Comparison of ENCODE assay signal across 8 mouse cellular contexts in genomic region chr10:121476968-121477337, GRCm38 (mm10). TPM values are rescaled to one million over a fixed set of nuclear protein-coding genes. Genes with fewer than 3 reads are reported as not detected.
DNase-seq lines count a peak whose midpoint lies in the region; ATAC-seq and TF ChIP-seq lines count a peak whose summit lies in the region.

No protein-coding gene starts in this region.

- WGBS in spleen, adult 2 months, result 10% methylated on average over 8 of the region's 8 CpGs
- 9% methylated on average over 8 of the region's 8 CpGs for WGBS in liver, embryonic 12.5 days (ENCODE audit: insufficient replicate concordance)

- peaks cover 50% of the 10 kb centered on the region for H3K4me1 ChIP-seq in erythroblast, embryonic 14.5 days (ENCODE audit: control insufficient read depth)
- peaks cover 12% of the 10 kb centered on the region; the same call in 1 of the 2 replicates for H3K4me1 ChIP-seq in spleen, adult 2 months (ENCODE audit: control insufficient read depth, insufficient read depth, insufficient read length)
- peaks cover 54% of the 10 kb centered on the region for H3K4me1 ChIP-seq in liver, embryonic 12.5 days

- no peak for ATAC-seq in erythroblast, adult 5-6 weeks (replicated peaks; ENCODE audit: low FRiP score, poor library complexity, severe bottlenecking)
- no peak for ATAC-seq in liver, embryonic 12.5 days

- DNase-seq in spleen, adult 2 months (ENCODE audit: low read depth in 1 of 2, low spot score in 2 of 2), result no peak
- DNase-seq in spleen, postnatal 4 days (ENCODE audit: low spot score in 2 of 2), result no peak
- DNase-seq in adrenal gland, adult (ENCODE audit: inconsistent age in 2 of 2, low spot score in 1 of 2), result no peak
- no peak for DNase-seq in cerebellum, adult 8-10 months
- DNase-seq in c-Kit-positive CD71-positive TER-119-positive erythroid progenitor cells, embryonic 14.5 days (ENCODE audit: low spot score), result no peak

- TF ChIP-seq CTCF in spleen, adult 2 months (IDR thresholded peaks at IDR 0.05; ENCODE audit: extremely low read depth, insufficient read depth, insufficient read length, insufficient replicate concordance), result no peak

- H3K4me3 ChIP-seq in erythroblast, embryonic 14.5 days (replicated peaks), result peak overlapping the region; percentile 79
- peak overlapping the region; percentile 55; the same call in 1 of the 2 replicates for H3K4me3 ChIP-seq in spleen, adult 2 months (ENCODE audit: extremely low read depth, insufficient read depth, insufficient read length)
- peak overlapping the region; percentile 80 for H3K4me3 ChIP-seq in liver, embryonic 12.5 days

- peak overlapping the region; percentile 99 for H3K4me2 ChIP-seq in liver, embryonic 12.5 days

- H3K27ac ChIP-seq in spleen, adult 2 months (ENCODE audit: insufficient read depth, low read length), result peak overlapping the region; percentile 53; the same call in 1 of the 2 replicates
- H3K27ac ChIP-seq in liver, embryonic 12.5 days, result peak overlapping the region; percentile 87

- no peak for TF ChIP-seq POLR2A in spleen, adult 2 months (IDR thresholded peaks at IDR 0.05; ENCODE audit: low read depth, low read length)

- no peaks in the 10 kb centered on the region for H3K9me3 ChIP-seq in erythroblast, embryonic 14.5 days (ENCODE audit: control insufficient read depth, low read length)
- H3K9me3 ChIP-seq in liver, embryonic 12.5 days (replicated peaks), result no peaks in the 10 kb centered on the region

- no peaks in the 10 kb centered on the region for H3K36me3 ChIP-seq in erythroblast, embryonic 14.5 days (ENCODE audit: control insufficient read depth)
- H3K36me3 ChIP-seq in spleen, adult 2 months (ENCODE audit: control insufficient read depth, insufficient read depth, low read length), result no peaks in the 10 kb centered on the region
- H3K36me3 ChIP-seq in liver, embryonic 12.5 days, result no peaks in the 10 kb centered on the region

- peaks cover 23% of the 10 kb centered on the region for H3K27me3 ChIP-seq in erythroblast, embryonic 14.5 days (ENCODE audit: control insufficient read depth)
- no peaks in the 10 kb centered on the region for H3K27me3 ChIP-seq in spleen, adult 2 months (ENCODE audit: control insufficient read depth, insufficient read depth, low read length)
- H3K27me3 ChIP-seq in liver, embryonic 12.5 days (replicated peaks), result no peaks in the 10 kb centered on the region; the same call in 1 of the 2 replicates

- peak overlapping the region; percentile 79 for H3K9ac ChIP-seq in liver, embryonic 12.5 days

RNA-seq across cellular contexts. Expression of gene Rassf3, which starts 0.8 kb away (rescaled TPM):
- polyA plus RNA-seq in erythroblast, embryonic 14.5 days (2012), result 0.06 and 0.07 TPM in 2 replicates
- total RNA-seq in erythroblast, adult 5-6 weeks (2015; ENCODE audit: low replicate concordance), result 11.7 and 12.5 TPM in 2 replicates
- 7.8 and 12.7 TPM in 2 replicates for total RNA-seq in erythroblast, adult 5-6 weeks (2017; ENCODE audit: low replicate concordance)
- polyA plus RNA-seq in spleen, adult 2 months (2012; rRNA removed), result 20.4 and 26.2 TPM in 2 replicates
- polyA plus RNA-seq in liver, embryonic 12.5 days (2016; fragmentation: Nextera tagmentation; extraction: Ambion mirVana), result 12.3 and 12.8 TPM in 2 replicates

Comparison
In these comparisons a context has a peak if more than half of its experiments do, and no peak if none do; other contexts are left out.
1. RNA of gene Rassf3, which starts 0.8 kb away (polyA plus RNA-seq): 20.4 to 26.2 TPM in spleen, adult 2 months and 12.3 to 12.8 TPM in liver, embryonic 12.5 days; 0.06 to 0.07 TPM in erythroblast, embryonic 14.5 days; every median in the first group is over 10 times any median in the second.
2. Peak in every context shown above with its lines, with median percentiles within 50 percentile points of each other: H3K4me3 ChIP-seq.